Mouse (Mus musculus) cerebellum, adult 18-20 months (tissue): Measurements from ENCODE around the gene Wdr81.
"Not testable (repeated sequence)": the region's sequence is repeated elsewhere in the genome, so short reads cannot be mapped to it uniquely, and the experiment has no call there.

ENCODE experiments used
- DNase-seq, 2 experiments: peaks; one replicate each; pipeline ENCODE4 v3.0.0; 2021

The Wdr81 gene

DNA sequence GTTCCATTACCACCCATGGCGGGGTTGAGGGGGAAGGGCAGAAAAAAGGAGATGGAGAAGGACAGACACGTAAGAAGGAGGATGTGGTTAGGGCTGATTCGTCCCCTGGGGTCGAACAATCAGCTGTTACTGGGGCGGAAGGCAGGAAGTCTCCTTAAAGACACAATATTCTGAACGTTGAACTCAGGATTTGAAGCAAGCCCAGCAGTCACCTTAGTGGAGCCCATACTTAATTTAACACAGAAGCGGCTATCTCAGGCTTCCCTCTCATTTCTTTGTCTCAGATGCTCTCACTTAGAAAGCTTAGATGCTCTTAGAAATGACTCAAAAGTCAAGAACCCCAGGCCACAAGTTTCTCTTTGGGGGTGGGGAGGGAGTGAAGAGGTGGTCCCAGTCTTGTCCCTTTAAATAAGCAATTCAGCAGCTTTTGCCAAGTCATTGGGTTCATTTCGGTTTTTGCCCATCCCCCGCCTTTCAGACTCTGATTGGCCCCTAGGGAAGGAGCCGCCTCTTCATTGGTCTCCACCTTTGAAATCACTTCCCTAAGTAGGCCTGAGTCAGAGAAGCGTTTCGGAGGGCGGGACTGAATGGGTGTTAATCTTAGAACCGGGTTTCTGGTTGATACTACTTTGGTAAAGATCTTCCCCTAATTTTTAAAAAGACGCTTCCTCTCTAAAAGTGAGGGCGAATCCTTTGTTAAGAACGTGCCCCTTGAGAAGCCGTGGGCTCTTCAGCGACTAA, 5.8 kb upstream of the Wdr81 start:
- peak; percentile 89 to 93 for DNase-seq

DNA sequence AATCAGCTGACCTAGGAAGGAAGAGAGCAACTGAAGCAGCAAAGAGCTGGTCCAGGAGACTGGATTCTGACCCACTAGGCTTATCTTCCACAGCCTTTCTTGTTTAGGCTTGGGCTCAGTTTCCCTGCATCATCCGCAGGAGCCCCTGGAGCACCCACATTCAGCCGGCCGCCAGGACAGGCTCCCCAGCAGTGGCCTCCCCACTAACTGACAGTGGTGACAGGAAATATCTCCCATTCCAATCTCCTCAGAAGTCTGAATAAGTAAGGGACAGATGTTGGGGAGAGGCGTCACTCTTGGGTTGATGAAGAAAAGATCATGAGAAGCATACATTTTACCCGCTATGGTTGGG, 5.2 kb upstream of the Wdr81 start:
- DNase-seq, result no peak

DNA sequence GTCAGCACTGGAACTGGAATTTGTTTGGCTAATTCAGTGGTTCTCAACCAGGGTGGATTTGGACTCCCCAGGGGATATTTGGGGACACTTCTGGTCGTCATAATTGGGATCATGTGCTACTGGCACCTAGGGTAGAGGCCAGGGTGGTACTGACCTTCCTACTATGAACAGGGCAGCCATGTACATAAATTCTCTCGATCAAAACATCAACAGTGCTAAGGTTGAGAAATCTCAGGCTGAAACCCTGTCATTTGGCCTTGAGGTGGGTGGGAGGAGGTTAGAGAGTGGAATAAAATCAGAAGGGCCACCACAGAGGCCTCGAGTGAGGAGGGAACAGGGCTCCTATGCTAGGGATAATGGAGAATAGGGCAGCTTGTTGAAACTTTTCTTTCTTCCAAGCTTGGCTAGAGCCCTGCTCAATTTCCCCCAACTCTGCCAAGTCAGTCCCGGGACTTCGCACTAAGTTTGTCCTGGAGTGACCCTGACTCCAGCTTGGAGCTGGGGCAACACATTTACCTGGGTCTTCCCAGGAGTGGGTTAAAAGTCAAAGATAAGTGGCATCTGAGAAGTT, 4.7 kb upstream of the Wdr81 start:
- DNase-seq, result no peak

DNA sequence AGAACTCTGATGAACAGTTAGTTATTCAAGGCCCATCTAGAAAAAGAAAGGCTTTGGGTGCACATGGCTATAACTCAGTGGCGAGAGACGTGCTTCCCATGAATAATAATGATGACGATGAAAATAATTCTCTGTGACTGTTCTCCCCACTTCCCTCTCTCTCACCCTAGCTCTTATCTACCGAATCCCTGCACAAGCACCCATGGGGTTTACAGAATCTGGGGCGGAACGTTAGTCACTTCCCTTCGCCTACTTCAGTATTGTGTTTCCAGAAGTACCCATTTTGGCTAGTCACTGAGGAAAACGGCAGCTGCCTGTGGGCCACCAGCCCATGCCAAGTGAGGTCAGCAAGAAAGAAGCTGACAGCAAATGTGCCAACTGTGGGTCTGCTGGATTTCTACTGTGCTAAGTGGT, 4.1 kb upstream of the Wdr81 start:
- no peak for DNase-seq

DNA sequence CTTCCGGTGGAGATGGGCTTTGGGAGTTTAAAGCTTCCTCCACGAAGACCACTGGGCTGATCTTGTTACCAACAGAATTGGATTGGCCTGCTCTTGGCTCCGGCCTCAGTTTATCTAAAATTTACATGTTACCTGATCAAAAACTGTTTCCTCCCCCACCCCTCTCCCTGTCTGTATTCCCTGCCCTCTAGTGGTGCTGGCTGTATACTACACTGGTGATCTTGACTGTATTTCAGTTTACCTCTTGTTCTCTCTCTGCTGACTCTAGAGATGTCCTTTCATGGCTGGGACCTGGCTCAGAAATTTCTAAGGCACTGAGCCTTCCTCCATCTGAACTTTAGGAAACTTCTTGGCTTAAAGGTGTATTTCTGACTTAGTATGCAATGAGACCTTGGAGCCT, 3.7 kb upstream of the Wdr81 start:
- peak; percentile 47 for DNase-seq

DNA sequence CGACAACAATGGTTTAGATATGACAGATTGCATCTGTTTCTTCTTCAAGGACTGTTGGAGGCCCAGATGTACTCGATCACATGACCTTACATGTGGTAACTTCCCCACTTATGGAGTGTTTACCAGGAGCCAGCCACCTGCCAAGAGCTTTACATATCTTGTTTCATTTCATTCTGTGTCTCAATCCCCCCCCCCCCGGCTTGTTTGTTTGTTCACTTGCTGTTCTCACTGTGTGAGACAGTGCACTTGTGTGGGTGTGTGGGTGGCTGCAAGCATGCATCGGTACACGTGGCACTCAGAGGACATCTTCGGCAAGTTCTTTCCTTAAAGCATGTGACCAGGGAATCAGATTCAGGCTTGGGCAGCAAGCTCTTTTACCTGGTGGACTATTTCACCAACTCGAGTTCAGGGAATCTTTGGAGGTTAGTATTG, 1.9 kb upstream of the Wdr81 start:
- DNase-seq, result no peak

DNA sequence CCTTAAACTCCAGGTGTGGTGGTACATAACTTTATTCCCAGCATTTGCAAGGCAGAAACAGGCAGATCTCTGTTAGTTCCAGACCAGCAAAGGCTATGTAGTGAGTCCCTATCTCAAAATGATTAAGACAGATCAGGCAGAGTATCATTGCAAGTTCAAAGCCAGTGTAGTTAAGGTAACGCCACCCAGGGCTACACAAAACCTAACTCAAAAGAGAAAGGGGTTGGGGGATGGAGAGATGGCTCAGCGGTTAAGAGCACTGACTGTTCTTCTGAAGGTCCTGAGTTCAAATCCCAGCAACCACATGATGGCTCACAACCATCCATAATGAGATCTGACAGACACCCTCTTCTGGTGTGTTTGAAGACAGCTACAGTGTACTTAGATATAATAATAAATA, 1.5 kb upstream of the Wdr81 start:
- not testable (repeated sequence) for DNase-seq

DNA sequence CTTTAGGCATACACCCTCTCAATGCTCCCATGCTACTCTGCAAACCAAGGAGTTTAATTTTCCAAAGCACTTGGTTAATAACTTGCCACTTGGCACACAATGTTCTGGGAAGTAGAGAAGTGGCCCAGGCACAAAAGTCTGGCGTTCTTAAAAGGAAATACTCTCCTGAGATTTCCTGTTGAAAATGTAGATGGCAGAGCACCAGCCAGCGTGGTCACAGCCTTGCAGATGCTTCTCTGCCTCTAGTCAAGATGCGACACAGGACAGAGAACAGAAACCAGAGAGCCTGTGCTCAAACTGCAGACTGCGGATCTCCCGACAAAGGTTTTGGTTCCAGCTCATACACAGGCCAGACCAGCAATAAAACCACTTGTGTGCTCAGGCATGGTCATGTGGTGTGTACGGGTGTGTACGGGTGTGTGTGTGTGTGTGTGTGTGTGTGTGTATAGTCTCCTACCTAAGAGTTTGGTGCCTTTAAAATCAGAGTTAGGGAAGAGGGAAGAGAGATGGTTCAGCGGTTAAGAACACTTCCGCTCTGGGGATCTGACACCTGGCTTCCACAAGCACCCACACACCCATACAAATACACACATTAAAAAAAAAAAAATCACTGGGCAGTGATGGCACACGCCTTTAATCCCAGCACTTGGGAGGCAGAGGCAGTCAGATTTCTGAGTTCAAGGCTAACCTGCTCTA, 672 bp upstream of the Wdr81 start:
- DNase-seq, result no peak

DNA sequence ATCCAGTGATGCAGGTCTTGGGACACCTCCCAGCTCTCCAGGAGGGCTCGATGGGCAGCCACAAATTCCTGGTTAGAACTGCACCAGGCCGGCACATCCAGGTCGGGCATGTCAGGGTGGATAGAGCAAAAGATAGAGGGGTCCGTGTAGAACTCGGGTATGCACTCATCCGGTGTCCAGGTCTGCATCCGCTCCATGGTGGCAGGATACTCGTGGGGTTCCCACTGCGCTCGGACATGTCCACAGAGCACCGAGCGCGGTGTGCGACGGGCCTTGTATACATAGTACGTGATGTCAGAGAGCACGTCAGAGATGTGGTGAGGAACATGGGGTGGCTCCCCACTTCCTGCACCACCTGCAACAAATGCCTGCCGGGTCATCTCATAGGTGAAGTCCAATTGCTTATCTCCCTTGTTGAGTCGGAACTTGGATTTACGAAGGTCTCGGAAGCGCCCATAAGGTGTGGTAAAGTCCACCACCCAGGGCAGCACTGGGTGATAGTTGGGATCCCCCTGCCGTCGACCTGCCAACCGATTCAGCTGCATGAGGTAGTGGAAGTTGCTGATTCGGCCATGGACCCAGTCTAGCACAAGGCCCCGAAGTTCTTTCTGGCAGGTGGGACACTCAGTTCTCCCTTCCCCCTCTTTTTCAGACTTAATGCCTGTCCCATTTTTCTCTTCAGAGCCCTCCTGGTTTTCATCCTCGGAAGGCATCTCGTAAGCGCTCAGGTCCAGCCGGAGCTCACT, 1.5 kb downstream of the Wdr81 start:
- no peak for DNase-seq

DNA sequence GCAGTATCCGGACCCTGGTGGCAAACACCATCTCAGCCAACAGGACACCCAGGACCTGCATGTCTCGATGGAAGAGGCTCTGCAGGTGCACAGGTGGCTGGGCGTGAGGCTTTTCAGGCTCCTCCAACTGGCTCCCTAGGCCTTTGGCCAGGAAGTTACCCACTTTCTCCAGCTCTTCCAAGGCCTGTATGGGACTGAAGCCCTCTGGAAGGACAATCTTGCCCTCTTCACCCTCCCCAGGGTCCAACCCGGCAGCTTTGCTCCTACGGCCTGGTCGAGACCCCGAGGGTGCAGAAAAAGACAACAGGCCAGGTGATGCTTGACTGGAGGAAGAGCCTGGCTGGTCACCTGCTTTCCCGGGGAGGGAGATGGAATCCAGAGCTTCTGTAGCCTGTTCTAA, 2.4 kb downstream of the Wdr81 start:
- no peak for DNase-seq

DNA sequence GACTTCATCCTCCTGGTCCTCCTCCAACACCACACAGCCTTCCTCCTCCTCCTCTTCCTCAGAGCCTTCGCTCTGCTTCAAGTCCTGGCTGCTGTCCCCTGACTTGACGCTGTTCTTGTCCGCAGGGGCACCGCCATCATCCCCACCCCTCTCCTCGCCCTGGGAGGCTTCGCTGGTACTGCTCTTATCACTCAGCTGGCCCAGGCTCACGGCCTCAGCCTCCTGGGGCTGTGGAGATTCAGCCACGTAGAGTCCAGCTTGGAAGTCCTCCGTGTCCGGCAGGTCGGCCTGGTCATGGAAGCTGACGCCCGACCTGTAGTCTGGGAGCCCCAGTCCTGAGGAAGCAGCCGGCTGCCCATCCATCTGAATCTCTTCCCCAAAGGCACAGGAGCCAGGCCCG, 3.6 kb downstream of the Wdr81 start:
- DNase-seq, result no peak

DNA sequence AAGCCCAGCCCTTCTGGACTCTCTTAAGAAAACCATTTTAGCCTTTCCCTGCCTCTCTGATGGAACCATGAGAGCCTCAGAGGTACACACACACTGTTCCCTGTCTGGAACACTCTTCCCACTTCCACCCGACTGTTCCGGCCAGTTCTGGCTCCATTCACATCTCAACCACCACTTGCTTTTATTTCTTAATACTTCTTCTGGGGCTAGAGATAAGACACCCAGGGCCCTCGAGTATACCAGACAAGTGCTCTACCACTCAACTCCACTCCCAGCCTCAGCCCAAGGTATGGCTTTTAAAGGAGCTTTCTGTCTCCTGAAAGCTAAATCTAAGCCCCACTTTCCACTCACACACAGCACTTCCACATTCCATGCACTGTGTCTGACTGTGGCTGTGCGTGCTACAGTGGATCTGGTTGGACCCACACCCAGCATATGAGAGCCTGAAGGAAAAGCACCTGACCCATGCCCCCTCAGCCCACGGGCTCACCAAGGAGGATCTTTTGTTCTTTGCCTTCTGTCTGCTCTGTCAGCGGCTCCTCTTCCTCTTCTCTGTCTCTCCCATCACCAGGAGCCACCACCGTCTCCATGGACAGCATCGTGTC, 4.1 kb downstream of the Wdr81 start:
- DNase-seq, result no peak

DNA sequence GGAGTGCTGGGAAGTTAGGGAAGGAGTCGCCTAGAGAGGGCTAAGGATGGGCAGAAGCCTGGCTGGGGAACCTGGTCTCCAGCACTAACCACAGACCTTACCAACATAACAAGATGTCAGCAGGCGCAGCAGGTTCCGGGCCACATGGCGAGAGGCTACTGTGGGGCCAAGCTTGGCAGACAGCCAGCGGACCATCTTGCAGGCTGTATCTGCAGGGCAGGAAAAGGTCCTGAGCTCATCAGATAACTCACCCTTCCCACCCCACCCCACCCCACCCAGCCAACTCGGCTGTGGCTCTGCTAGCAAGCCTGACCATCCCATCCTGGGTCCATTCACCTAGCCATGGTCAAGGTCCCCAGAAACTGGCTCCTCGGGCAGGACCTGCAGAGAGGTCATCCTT, 4.8 kb downstream of the Wdr81 start:
- peak; percentile 57 to 61 for DNase-seq

DNA sequence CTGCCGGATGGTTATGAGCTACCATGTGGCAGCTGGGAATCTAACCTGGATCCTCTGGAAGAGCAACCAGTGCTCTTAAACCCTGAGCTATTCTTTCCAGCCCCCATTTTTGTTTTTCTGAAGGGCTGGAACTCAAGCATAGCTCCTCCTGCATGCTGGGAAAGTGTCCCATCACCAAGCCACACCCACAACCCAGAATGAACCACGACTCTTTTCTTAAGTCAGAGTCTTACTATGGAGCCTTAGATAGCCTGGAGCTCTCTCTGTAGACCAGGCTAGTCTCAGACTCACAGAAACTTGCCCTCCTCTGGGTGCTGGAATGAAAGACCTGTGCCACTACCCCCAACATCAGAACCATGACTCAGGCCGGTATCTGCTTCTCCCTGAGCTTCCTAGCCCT, 5.9 kb downstream of the Wdr81 start:
- DNase-seq, result no peak

DNA sequence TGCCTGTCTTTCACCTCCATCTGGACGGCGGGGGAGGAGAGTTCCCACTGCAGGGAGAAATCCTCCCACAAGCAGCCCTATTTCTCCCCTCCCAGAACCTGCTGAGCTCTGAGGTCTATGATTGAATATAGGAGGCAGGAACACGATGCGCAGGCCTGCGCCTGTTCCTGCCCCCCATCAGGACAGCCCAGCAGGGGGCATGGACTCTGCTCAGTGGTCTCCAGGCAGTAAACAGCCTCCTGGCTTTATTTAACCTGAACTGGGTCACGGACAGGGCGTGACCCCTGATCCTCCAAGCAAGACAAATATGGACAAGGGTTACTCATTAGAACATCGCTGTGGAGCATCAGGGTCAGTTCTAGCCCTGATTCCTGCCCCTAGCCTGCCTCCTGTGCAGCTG, 10.8 kb downstream of the Wdr81 start:
- no peak for DNase-seq

DNA sequence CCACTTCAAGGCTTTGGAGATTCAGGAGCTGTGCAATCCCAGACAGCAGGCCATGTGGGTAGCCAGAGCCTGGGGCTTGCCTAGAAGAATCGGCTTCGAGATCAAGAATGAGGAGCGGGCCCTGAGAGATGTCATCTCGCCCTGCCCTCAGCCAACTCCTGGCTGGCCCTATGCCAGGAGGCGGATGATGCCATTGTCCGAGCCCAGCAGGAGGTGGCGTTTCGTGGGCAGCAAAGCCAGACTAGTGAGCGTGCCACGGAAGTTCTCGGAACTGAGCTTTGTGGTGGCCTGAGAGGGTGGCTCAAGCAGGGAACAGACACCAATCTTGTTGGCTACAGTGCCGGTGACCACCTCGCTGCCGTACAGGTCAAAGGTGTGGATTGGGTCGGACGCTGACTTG, 12.9 kb downstream of the Wdr81 start:
- peak; percentile 47 to 57 for DNase-seq

DNA sequence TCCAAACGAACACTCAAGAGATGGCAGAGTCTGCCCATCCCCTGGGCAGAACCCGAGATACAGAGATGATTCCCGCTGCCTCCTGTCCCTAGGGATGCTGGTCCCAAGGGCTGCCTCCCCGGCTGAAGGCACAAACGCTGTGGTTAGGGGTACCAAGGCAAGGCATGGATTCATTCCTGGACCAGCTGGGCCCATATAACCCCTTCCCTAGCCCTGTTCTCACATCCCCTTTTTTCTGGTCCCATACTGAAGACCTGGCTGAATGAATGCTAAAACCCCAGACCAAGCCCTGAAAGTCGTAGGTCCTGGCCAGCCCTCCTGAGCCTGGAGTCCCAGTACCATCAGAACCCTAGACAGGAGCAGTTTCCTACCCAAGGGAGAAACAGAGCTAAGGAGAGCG, 13.5 kb downstream of the Wdr81 start:
- no peak for DNase-seq

DNA sequence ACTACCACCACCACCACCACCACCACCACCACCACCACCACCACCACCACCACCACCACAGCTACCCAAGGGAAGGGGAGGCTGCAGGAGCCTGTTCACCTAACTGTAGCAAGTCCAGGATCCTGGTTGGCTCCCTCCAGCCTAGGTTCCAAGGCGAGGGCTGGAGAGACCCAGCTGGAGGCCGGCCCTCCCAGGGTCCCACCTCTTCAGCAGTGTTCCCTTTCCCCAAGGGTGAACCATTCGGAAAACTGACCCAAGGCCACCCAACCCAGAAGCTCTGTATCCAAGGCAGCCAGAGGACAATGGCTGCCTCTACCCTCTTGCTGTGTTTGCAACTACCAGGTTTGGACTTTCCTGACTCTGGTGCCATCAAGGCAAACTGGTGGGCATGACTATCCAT, 14.6 kb downstream of the Wdr81 start:
- no peak for DNase-seq

DNA sequence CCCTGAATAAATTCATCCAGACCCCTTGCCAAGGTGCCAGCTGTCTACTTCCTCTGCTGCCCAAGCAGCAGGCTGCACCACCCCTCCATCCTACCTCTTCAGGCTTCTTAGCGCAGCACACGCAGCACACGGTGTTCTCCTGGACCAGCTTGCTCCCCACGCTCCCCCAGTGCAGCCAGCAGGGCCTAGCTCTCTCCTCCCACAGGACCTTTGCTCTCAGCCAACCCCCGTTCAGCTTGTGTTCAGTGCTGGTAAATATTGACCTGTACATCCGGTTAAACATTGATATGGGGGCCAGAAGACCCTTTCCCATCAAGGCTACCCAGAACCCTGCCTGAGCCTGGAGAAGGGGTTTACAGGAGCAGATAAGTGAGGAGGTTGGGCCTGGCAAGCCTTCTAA, 15.2 kb downstream of the Wdr81 start, which contains the start of gene Serpinf2:
Gene Serpinf2 (minus strand): TSS at position 229 of the 400 bp plus-strand sequence.
- DNase-seq, result no peak

DNA sequence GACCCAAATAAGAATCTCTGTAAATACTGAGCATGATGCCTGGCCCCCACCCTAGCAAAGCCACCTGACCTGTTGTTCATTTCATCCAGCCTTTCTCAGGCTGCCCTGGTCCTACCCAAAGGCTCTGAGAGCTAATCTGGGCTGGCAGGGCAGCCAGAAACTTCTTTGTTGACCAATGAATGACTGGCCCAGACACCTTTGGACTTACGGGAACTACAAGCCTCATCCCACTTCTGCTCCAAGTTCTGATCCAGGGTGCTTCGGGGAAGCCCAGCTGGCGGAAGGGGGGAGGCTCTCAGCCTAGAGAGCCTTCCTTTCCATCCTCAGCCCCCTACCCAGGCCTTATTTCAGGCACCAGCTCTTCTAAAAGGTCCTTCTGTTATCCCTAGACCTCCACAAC, 15.7 kb downstream of the Wdr81 start:
- no peak for DNase-seq

DNA sequence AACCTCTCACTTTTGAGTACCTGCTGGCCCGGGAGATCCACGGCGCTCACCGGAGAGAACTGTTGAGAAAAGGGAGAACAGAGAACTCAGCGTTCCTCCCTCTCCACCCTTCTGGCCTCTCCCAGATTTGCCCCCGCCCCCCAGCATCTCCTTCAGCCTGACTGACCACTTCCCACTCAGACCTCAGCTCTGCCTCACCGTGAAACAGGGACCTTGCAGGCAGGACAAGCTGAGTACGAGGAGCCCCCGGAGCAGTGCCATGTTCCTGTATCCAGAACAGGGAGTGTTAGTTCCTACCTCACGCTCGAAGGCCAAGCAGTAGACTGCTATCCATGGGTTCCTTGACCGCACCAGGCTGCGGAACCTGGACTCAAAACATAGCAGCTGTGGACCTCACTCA, 16.3 kb downstream of the Wdr81 start:
- no peak for DNase-seq

DNA sequence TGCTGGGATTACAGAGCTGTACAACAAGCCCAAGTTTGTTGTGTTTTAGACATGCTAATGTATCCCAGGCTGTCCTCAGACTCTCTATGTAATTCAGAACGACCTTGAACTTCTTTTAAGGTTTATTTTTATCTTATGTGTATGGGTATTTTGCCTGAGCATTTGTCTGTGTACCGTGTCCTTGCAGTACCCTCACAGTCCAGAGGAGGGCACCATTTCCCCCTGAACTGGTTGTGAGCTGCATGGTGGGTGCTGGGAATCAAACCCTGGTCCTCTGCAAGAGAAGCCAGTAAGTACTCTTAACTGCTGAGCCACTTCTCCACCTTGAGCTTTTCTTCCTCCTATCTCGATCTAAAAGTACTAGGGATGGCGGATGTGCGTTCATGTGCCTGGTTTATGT, 20.4 kb downstream of the Wdr81 start:
- no peak for DNase-seq

DNA sequence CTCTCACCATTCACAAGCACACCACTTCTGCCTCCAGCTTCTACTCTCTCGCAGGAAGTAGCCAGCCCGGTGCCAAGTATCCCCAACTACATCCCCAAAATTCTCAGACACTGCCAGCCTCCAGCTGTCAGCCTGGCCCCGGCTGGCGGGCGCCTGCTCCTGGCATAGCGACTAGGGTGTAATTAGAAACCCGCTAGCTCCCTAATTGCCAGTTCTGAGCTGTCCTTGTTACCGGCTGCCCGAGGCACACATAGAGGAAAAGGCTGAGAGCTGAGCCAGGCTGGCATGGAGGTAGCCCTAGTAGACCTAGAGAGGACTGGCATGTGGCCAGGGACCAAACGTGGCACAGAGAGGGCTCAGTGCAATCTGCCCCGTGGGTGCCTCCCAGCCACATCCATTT, 23.2 kb downstream of the Wdr81 start:
- peak; percentile 73 to 74 for DNase-seq
